Mouse (Mus musculus) layer of hippocampus, postnatal 25 days (tissue): Measurements from ENCODE around the gene Cyp2d10. TPM values are rescaled to one million over a fixed set of nuclear protein-coding genes. Genes with fewer than 3 reads are reported as not detected.
A peak's percentile ranks its signal among the peaks of the same experiment; 100 is the strongest.
"Not testable (repeated sequence)": the region's sequence is repeated elsewhere in the genome, so short reads cannot be mapped to it uniquely, and the experiment has no call there.

Source experiments
- DNase-seq, 2 experiments: peaks; one replicate each; pipeline ENCODE4 v3.0.0; 2022; ENCODE audit warnings: mixed read lengths in 2 of 2, low spot score in 1 of 2; ENCODE audit errors: extremely low spot score in 1 of 2
- total RNA-seq, 2 experiments: library from RNA; stranded (reverse); gene quantifications; 2 replicates each; pipeline ENCODE4 v1.2.3; 2021

Cyp2d10 gene
- total RNA-seq, 2 experiments from 2014 or later: not detected

DNA sequence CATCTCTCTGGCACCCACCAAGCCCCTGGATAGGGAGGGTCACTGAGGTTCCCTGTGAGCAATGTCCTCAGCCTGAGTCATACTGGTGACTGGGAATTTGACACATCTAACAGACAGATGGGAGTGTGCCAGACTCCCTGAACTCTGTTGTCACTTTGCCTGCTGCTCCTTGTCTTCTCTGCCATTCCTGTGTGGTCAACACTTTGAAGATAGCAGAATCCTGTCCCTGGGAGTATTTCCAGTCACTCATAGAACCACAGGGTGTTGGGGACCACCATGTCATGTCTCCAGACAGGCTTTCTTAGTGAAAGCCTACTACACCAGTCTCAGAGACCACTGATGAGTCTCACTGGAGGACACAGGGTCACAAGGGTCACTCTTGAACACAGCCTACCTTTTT is 4.9 kb downstream of the Cyp2d10 start:
- DNase-seq: no peak

DNA sequence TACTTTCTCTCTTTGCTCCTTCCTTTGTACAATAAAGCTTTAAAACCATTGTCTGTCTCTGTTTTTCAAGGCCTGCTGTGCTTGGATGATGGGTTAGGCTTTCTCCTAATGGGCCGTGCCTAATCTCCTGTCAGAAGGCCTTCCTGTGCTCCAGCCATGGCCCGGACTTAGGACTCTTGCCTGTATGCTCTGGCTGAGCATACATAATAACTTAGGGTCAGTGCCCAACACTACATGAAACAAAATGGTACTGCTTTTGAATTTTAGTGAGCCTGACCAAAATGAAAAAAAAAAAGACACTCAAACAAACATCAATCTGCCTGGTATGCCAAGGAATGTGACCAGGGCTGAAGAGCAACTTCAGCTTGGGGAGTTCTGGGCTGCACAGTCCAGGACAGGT is 5.5 kb downstream of the Cyp2d10 start:
- DNase-seq: no peak

- not testable (repeated sequence) for DNase-seq
Observed at GRCm38 (mm10) chr15:82395955-82396354, 11.0 kb downstream of the Cyp2d10 start.

DNA sequence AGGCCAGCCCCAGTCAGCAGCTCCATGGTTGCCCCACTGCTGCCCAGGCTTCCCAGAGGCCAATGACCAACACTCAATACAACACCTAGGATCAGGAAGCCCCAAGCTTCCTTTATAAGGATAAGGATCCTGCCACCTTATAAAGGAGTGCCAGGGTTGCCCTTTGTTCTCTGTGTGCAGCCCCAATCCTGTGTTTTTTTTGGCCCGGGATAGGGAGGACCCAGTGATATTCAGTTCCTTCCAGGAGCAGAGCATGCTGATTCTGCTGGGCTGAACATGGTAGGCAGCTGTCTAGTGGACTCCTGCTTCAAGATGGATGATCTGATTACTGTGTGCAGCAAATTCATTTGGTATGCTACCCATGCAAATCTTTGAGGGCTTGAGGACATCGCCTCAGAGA is 13.1 kb downstream of the Cyp2d10 start, which contains the start of gene Cyp2d11:
TSS of gene Cyp2d11 (minus strand) at position 101 of the 400 bp plus-strand sequence.
- DNase-seq: not testable (repeated sequence)

- not testable (repeated sequence) for DNase-seq
Observed at GRCm38 (mm10) chr15:82389916-82390315, 17.1 kb downstream of the Cyp2d10 start.

GRCm38 (mm10) chr15:82385729-82386128 is 21.3 kb downstream of the Cyp2d10 start:
- DNase-seq: no peak

GRCm38 (mm10) chr15:82382441-82382840 is 24.6 kb downstream of the Cyp2d10 start:
- DNase-seq: no peak

GRCm38 (mm10) chr15:82380714-82381062 is 26.3 kb downstream of the Cyp2d10 start:
- no peak for DNase-seq

DNA sequence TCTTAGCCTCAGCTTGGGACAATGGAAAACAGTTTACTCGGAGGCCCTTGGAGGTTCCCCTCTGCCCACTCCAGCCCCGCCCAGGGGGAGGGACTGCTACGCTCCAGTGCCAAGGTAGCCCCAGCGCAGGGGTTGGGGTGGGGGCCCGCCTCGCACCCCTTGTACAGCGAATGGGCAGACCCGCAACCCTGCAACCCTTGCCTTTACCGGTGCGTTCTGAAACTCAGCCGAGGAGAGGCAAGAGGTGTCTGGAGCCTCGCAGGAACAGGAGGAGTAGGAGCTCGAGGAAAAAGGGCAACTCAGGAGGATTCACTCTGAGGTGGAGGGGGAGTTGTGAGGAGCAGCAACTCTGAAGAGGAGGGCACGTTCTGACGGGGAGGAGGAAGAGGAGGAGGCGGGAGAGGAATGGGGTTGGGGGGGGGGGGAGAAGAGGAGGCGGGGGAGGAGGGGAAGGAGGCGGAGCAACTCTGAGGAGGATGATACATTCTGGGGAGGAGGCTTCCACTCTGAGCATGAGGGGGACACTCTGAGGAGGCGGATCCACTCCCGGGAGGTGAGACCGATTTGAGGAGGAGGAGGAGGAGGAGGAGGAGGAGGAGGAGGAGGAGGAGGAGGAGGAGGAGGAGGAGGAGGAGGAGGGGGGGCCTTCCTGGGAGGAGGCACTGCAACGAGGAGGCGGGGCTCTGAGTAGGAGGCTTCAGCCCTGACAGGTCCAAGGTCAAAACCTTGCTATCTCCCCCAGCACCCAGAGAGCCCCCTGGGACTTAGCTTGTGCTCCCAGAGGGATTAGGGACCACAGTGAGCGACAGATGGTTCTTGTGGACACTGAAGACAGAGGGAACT is 26.9 kb downstream of the Cyp2d10 start, which contains the start of gene Cyp2d22:
TSS of gene Cyp2d22 (minus strand) at position 390 of the 843 bp plus-strand sequence.
- no peak for DNase-seq

GRCm38 (mm10) chr15:82379511-82379870 is 27.5 kb downstream of the Cyp2d10 start:
- DNase-seq: no peak

GRCm38 (mm10) chr15:82378261-82379180 is 28.5 kb downstream of the Cyp2d10 start:
- DNase-seq: no peak

GRCm38 (mm10) chr15:82377701-82378100 is 29.3 kb downstream of the Cyp2d10 start:
- DNase-seq: no peak

DNA sequence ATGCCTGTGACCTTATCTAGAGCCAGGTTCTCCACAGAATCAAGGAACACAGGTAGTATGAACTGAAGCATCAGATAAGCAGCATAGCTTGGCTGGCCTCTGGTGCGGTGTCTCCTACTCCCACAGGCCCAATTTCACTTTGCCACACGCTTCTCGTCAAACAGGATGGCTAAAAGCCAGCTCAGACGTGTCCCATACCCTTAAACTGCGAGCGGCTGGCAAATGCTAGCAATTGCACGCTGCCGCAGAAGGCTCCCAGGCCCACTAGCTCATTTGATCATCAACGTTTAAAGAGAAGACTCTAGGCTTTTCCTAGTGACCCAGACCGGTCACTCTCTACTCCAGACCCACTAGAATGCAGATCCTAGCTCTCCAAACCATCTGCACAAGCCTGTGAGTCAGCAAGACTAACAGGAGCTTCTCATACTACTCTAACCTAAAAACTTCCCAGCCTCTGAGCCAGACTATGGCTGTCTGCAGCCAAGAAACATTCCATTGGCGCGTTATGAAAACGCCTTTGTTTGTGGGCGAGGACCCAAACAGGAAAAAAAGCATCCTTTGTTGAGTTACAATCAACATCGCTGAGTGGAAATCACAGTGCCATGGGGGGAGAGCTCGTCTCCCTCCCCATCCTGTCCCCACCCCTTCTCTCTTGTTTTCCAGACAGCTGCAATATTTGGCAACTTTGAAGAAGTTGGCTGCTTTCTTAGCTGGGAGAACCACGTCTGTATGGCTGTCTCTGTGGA is 30.4 kb downstream of the Cyp2d10 start:
- no peak for DNase-seq

DNA sequence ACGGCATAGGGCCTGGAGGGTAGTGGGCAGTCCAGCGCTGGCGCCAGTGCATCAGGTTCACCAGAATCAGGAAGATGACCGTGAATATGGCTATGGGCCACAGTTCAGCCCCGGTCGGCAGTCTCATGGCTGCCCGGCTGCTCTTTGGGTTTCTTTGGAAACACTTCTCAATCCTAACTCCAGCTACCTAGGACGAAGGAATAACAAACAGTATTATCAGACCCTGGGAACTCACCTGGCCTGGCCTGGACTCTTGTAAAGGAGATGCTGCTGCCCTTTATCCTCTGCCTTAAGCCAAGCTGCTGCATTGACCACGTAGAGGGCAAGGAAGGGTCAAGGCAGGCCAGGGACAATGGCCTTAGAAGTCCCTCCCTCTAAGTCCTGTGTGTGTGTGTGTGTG is 31.1 kb downstream of the Cyp2d10 start:
- DNase-seq: no peak

- no peak for DNase-seq
Observed at GRCm38 (mm10) chr15:82374437-82374836, 32.6 kb downstream of the Cyp2d10 start.

DNA sequence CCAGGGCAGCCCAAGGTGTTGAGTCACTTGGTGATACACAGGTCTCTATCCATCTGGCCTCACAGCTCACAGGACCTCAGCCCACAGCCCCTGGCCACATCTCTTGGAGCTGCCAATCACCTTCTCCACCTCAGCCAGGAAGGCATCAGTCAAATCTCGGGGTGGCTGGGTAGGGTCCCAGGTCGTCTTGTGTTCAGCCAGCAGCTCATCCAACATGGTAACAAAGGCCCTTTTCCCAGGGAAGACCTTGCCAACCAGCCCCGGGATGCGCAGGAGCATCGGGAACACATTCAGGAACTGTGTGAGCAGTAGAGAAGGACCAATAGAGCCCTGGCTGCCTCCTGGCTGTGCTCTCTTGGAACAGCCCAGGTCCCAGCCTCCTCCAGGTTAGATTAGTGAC is 34.0 kb downstream of the Cyp2d10 start:
- no peak for DNase-seq

GRCm38 (mm10) chr15:82372446-82372845 is 34.5 kb downstream of the Cyp2d10 start:
- peak in 1 of 2 experiments; percentile 4 for DNase-seq

GRCm38 (mm10) chr15:82368851-82369250 is 38.1 kb downstream of the Cyp2d10 start:
- DNase-seq: no peak

DNA sequence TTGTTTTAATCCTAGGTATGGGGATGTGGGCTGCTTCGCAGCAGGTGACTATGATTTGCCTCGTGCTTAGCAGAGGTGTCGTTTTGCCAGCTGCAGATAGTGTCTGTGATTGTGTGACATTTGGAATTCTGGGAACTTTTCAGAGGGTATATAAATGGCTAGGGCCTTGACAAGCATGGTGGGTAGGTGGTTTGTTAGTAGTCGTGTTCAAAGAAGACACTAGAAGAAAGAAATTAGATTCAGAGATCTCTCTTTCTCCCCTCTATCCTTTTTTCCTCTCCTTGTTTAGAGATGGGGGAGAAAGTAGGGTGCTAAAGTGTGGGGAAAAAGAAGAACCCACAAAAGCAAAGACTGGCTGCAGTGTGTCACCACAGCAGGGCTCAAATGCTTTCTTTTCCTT is 38.8 kb downstream of the Cyp2d10 start:
- DNase-seq: peak in 1 of 2 experiments; percentile 1

DNA sequence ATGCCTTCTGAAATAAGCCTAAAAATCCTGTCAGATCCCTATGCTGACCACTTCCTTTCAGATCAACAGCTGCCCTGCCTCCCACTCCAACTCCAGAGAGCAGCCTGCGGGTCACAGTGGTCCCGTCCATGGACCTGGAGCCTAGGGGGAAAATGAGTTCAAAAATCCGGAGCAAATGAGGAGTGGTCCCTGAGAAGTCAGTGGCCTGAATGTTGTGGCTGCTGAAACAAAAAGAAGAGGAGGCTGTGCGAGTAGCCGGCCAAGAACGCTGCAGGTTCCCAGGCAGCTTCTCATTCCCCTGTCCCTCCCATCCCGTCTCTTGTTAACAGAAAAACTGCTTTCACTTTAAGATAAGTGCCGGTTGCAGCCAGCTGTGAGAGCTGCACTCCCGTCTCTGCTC is 42.4 kb downstream of the Cyp2d10 start:
- DNase-seq: not testable (repeated sequence)
